Mouse (Mus musculus) thymus, adult 2 months (tissue): Measurements from ENCODE around the gene Tgfb2.

ENCODE experiments used
- CTCF ChIP-seq: fragments of 200-500 bp; IDR thresholded peaks from 2 replicates; pipeline ENCODE4 v1.5.1; 2012; ENCODE audit warnings: mild to moderate bottlenecking, control low read depth, low read length, moderate library complexity, borderline replicate concordance; ENCODE audit not compliant: control insufficient read depth, poor library complexity, insufficient read depth; ENCODE audit errors: extremely low read depth
- POLR2A ChIP-seq: fragments of 200-500 bp; IDR thresholded peaks from 2 replicates; pipeline ENCODE4 v1.6.1; 2012; ENCODE audit warnings: mild to moderate bottlenecking, low read length, control low read depth, moderate library complexity; ENCODE audit not compliant: control insufficient read depth, poor library complexity, insufficient read depth; ENCODE audit errors: extremely low read depth

- TF ChIP-seq POLR2A (no peak), CTCF (no peak)
Observed at GRCm38 (mm10) chr1:186684041-186684440, 21.7 kb downstream of the Tgfb2 start.
